Mouse (Mus musculus): ENCODE data around the gene Olfr194.
"Not testable (repeated sequence)": the region's sequence is repeated elsewhere in the genome, so short reads cannot be mapped to it uniquely, and the experiment has no call there.

Olfr194 gene

GRCm38 (mm10) chr16:59120969-59121368, at the start of gene Olfr194:
TSS of gene Olfr194 (minus strand) at chr16:59121069.
- no peak for DNase-seq (ENCODE audit: low spot score)

GRCm38 (mm10) chr16:59170354-59170753, 49.5 kb upstream of the Olfr194 start, which contains the start of gene Olfr196:
TSS of gene Olfr196 (minus strand) at chr16:59170454.
- DNase-seq (ENCODE audit: low spot score): no peak

GRCm38 (mm10) chr16:59151996-59152395, 31.1 kb upstream of the Olfr194 start:
- no peak for DNase-seq (ENCODE audit: low spot score)

DNA sequence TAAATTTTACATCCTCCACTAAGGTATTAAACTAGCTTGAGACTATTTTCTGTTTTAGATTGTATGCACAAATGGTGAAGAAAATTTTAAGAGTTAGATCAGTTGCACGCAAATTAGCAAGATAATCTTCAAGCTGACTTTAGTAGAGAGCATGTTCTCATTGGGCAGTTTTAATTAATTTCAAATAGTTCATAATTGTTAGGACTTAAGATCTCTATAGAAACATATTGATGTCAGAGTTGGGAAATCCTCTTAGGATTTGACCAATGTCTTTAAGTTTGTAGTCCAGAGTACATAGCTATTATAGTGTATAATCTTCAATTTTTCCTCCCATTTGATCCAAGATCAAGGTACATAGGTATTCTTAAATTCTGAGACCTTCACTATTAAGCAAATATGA, 25.9 kb upstream of the Olfr194 start, which contains the start of gene Olfr195:
Olfr195 (plus strand) TSS at position 301 of the 400 bp plus-strand sequence.
- no peak for DNase-seq (ENCODE audit: low spot score)

DNA sequence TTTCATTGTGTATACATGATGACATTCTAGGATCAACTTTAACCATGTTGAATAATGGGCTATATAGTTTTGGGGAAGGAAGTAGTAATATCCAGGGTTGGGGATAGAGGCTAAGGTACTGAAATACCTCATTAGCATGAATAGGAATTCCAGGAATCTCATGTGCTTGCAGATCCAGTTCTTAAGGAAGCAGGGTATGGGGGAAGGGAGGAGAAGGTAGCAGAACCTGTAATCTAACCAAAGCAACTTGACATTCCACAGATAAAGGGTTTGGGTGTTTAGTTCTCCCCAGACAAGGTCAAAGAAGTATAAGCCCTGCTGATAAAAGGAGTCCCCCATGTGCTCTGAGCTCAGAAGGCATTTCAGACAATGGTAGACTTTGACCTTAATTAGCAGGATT, 20.2 kb upstream of the Olfr194 start:
- DNase-seq (ENCODE audit: low spot score): no peak

DNA sequence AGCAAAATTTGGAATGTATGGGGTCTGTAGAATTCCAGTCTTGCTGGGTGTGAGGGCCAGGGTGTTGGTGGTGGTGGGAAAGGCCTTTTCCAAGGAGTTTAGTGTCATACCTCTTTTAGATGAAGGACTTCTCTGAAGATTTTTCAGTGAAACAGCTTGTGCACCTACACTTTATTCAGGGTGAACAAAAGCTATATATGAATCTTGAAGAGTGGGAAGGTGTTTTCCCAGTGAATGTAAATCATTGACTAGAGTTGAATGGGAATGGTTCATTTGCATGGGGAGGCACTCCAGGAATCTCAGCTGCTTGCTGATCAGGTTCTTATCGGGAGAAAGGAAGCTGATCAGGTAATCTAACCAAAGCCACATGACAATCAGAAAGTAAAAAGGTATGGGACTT, 9.9 kb upstream of the Olfr194 start:
- no peak for DNase-seq (ENCODE audit: low spot score)

GRCm38 (mm10) chr16:59111781-59112180, 9.1 kb downstream of the Olfr194 start, which contains the start of gene Olfr193:
TSS of gene Olfr193 (minus strand) at chr16:59111881.
- DNase-seq (ENCODE audit: low spot score): no peak

GRCm38 (mm10) chr16:59108522-59108921, 12.3 kb downstream of the Olfr194 start:
- not testable (repeated sequence) for DNase-seq (ENCODE audit: low spot score)

DNA sequence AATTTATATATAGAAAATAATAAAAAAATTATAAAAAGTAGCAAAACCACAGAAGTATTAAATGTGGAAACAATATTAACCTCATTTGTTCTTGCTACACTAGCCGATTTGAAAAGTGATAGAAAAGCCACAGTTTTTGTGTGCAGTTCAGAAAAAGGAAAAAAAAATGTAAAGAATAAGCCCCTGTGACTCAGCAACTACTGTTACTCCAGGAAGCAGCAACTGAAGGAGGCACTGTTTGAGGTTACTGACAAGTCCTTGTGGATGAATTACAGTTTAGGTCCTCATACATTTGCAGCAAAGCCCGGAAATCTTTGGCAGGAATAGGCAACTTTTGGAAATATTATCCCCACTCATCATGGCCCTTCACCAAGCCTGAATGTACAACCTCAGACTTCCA, 15.6 kb downstream of the Olfr194 start:
- no peak for DNase-seq (ENCODE audit: low spot score)

GRCm38 (mm10) chr16:59089722-59090121, 31.1 kb downstream of the Olfr194 start, which contains the start of gene Olfr191:
TSS of gene Olfr191 (minus strand) at chr16:59089822.
- not testable (repeated sequence) for DNase-seq (ENCODE audit: low spot score)

DNA sequence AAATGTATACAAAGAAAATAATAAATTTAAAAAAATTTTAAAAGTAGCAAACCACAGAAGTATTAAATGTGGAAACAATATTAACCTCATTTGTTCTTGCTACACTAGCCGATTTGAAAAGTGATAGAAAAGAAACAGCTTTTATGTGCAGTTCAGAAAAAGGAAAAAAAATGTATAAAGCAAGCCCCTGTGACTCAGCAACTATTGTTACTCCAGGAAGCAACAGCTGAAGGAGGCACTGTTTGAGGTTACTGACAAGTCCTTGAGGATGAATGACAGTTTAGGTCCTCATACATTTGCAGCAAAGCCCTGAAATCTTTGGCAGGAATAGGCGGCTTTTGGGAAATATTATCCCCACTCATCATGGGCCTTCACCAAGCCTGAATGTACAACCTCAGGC, 39.8 kb downstream of the Olfr194 start:
- not testable (repeated sequence) for DNase-seq (ENCODE audit: low spot score)

DNA sequence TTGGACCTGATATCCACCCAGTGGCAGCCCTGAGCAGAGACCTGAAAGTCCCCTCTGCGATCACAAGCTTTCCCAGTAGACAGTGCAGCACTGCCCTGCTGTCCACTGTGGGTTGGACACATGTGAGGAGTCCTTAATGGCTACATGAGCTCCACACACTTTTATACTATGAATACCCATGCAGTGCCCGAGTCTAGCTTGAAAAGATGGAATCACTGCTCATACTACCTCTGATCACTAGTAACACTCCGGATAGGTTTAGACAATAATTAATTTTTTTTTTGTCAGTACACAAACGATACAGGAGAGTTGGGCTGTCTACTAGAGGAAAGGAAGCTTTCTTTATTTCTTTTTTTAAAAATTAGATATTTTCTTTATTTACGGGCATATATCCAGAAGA, 43.0 kb downstream of the Olfr194 start, which contains the start of gene Olfr190:
Olfr190 (minus strand) TSS at position 101 of the 400 bp plus-strand sequence.
- no peak for DNase-seq (ENCODE audit: low spot score)

GRCm38 (mm10) chr16:59073520-59073919, 47.3 kb downstream of the Olfr194 start:
- DNase-seq (ENCODE audit: low spot score): no peak

DNA sequence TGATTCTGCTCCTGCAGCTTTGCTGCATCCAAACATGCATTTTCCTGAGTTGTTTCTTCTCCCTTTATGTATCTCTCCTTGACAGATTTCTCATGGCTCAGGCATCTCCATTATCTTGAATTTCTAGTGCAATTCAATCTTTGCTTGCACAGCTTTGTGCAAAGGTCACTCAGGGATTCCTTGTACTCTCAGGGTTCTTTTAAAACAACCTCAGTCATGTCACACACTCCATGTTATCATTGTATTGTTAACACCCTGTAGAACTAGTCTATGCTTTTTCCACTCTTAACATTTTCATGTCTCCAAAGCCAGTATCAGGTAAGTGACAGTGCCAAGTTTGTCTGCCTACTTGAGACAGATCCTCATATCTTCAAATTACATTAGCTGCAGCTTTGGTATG, 49.1 kb downstream of the Olfr194 start:
- DNase-seq (ENCODE audit: low spot score): no peak
